Mouse (Mus musculus) myocyte (in vitro differentiated cells): Measurements from ENCODE around the gene Gm2075. TPM values are rescaled to one million over a fixed set of nuclear protein-coding genes. Genes with fewer than 3 reads are reported as not detected.
"Not testable (repeated sequence)": the region's sequence is repeated elsewhere in the genome, so short reads cannot be mapped to it uniquely, and the experiment has no call there.

Experiments
- H3K27me3 ChIP-seq: one replicate; pipeline ENCODE4 v1.6.1; 2011; ENCODE audit not compliant: control insufficient read depth, insufficient read depth, insufficient read length
- H3K36me3 ChIP-seq: one replicate; pipeline ENCODE4 v1.6.1; 2011; ENCODE audit not compliant: control insufficient read depth, insufficient read depth
- H3K4me2 ChIP-seq: one replicate; pipeline ENCODE4 v1.6.1; 2011; ENCODE audit warnings: low read depth, control low read depth
- H3K4me3 ChIP-seq: one replicate; pipeline ENCODE4 v1.5.1; 2011; ENCODE audit warnings: mild to moderate bottlenecking, control low read depth, moderate library complexity
- H3K79me2 ChIP-seq: one replicate; pipeline ENCODE4 v1.6.1; 2011; ENCODE audit not compliant: control insufficient read depth, insufficient read depth
- H3ac ChIP-seq: one replicate; pipeline ENCODE4 v1.6.1; 2011; ENCODE audit not compliant: control insufficient read depth, insufficient read length
- polyA plus RNA-seq: library from polyadenylated mRNA; unstranded; fragments of >200 nt; fragmentation: generic; extraction: Trizol; gene quantifications from one replicate; pipeline ENCODE4 v1.2.1, GENCODE M21; 2012; ENCODE audit warnings: missing spikeins

Gm2075 gene
- 0.17 TPM for polyA plus RNA-seq

DNA sequence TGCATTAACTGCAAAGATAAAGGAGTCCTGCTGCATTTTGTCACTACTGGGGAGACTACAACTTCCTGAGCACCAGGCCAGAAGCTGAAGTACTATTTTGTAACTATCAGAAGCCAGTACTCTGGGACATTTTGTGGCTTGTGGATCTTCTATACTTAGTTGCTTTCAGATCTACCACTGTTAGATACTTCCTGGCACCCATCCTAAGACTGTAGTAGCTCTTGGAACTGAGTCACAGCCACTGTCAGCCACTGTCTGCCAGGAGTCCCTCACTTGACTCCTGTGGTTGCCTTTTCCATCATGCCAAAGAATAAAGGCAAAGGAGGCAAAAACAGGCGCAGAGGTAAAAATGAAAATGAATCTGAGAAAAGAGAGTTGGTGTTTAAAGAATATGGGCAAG, at the start of gene Gm2075:
Gene Gm2075 (plus strand): TSS at position 301 of the 400 bp plus-strand sequence.
- H3K27me3 ChIP-seq, H3K4me3 ChIP-seq, H3K4me2 ChIP-seq, H3K36me3 ChIP-seq, H3K79me2 ChIP-seq, H3ac ChIP-seq: not testable (repeated sequence)

DNA sequence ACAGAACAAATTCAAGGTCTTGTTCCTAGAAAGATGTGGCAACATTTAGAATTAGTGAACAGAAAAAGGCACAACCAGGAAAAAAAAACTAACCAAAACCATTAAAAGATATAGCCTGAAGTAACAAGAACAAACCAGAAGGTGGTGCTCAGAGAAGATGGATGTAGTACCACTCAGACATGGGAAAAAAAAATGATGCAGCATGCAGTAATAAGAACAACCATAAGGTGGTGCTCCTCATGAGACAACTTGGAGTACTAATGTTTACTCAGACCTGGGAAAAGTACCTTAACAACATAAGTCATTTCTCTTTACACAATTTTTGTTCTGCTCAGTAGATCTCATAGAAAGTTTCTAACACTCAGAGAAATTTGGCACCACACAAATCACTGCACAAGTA, 27.6 kb upstream of the Gm2075 start:
- not testable (repeated sequence) for H3ac ChIP-seq, H3K4me2 ChIP-seq, H3K36me3 ChIP-seq, H3K27me3 ChIP-seq, H3K79me2 ChIP-seq, H3K4me3 ChIP-seq

GRCm38 (mm10) chr12:88004118-88004517, 7.5 kb upstream of the Gm2075 start:
- not testable (repeated sequence) for H3K79me2 ChIP-seq, H3K27me3 ChIP-seq, H3K4me3 ChIP-seq, H3K36me3 ChIP-seq, H3ac ChIP-seq, H3K4me2 ChIP-seq

DNA sequence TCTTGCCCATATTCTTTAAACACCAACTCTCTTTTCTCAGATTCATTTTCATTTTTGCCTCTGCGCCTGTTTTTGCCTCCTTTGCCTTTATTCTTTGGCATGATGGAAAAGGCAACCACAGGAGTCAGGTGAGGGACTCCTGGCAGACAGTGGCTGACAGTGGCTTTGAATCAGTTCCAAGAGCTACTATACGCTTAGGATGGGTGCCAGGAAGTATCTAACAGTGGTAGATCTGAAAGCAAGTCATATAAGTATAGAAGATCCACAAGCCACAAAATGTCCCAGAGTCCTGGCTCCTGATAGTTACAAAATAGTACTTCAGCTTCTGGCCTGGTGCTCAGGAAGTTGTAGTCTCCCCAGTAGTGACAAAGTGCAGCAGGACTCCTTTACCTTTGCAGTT, 7.0 kb downstream of the Gm2075 start, which contains the start of gene Gm6803:
Gene Gm6803 (minus strand): TSS at position 101 of the 400 bp plus-strand sequence.
- H3K4me2 ChIP-seq, H3K4me3 ChIP-seq, H3K79me2 ChIP-seq, H3K36me3 ChIP-seq, H3ac ChIP-seq, H3K27me3 ChIP-seq: not testable (repeated sequence)

DNA sequence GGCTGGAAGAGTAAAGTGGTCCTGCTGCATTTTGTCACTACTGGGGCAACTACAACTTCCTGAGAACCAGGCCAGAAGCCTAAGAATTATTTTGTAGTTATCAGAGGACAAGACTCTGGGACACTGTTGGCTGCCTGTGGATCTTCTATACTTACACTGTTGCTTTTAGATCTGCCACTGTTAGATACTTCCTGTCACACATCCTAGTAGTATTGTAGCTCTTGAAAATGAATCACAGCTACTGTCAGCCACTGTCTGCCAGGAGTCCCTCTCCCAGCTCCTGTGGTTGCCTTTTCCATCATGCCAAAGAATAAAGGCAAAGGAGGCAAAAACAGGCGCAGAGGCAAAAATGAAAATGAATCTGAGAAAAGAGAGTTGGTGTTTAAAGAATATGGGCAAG, 15.1 kb downstream of the Gm2075 start, which contains the start of gene Gm2056:
Gene Gm2056 (plus strand): TSS at position 301 of the 400 bp plus-strand sequence.
- H3K27me3 ChIP-seq, H3K4me3 ChIP-seq, H3K4me2 ChIP-seq, H3K79me2 ChIP-seq, H3K36me3 ChIP-seq, H3ac ChIP-seq: not testable (repeated sequence)

GRCm38 (mm10) chr12:88032250-88032649, 20.6 kb downstream of the Gm2075 start:
- H3K27me3 ChIP-seq, H3K4me3 ChIP-seq, H3K36me3 ChIP-seq, H3K4me2 ChIP-seq, H3K79me2 ChIP-seq, H3ac ChIP-seq: not testable (repeated sequence)

GRCm38 (mm10) chr12:88039062-88039461, 27.4 kb downstream of the Gm2075 start:
- H3K4me3 ChIP-seq, H3K36me3 ChIP-seq, H3K4me2 ChIP-seq, H3K27me3 ChIP-seq, H3ac ChIP-seq, H3K79me2 ChIP-seq: not testable (repeated sequence)

- not testable (repeated sequence) for H3K4me3 ChIP-seq, H3K36me3 ChIP-seq, H3K79me2 ChIP-seq, H3ac ChIP-seq, H3K4me2 ChIP-seq, H3K27me3 ChIP-seq
Observed at GRCm38 (mm10) chr12:88039703-88040102, 28.1 kb downstream of the Gm2075 start.

DNA sequence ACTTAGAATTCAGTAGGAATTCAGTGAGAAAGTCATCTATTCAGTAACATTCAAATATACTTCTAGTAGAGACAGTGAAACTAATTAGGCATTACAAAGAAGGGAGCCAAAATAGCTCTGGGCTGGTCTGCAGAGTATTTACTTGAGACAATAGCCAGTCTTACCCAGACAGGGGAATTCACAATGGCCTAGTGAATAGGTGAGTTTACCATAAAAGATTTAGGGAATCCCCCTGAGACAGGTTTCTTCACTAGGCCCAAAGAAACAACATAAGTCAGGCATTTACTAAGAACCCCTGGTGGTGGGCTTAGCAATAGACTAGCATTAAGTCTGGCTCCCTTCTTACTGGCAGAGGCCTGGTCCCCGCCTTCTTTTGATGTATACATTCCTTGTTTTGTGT, 33.6 kb downstream of the Gm2075 start:
- not testable (repeated sequence) for H3K4me2 ChIP-seq, H3K27me3 ChIP-seq, H3K36me3 ChIP-seq, H3K4me3 ChIP-seq, H3K79me2 ChIP-seq, H3ac ChIP-seq

Other genes starting within 250 kb of the Gm2075 start
- gene Gm21319, start 236.1 kb upstream of the Gm2075 start, polyA plus RNA-seq = not detected
- gene Gm21936, start 216.3 kb upstream of the Gm2075 start, polyA plus RNA-seq = 0.16 TPM
- not detected for gene BB287469, start 195.3 kb upstream of the Gm2075 start, polyA plus RNA-seq
- 0.88 TPM for gene Gm2001, start 169.5 kb upstream of the Gm2075 start, polyA plus RNA-seq
- gene Gm2016, start 137.8 kb upstream of the Gm2075 start, polyA plus RNA-seq = 0.23 TPM
- not detected for gene Gm2022, start 116.5 kb upstream of the Gm2075 start, polyA plus RNA-seq
- not detected for gene Gm2035, start 92.0 kb upstream of the Gm2075 start, polyA plus RNA-seq
- gene Gm2042, start 57.8 kb upstream of the Gm2075 start, polyA plus RNA-seq = 0.16 TPM
- not detected for gene Gm6803, start 6.9 kb downstream of the Gm2075 start, polyA plus RNA-seq
- gene Gm2056, start 15.2 kb downstream of the Gm2075 start, polyA plus RNA-seq = 0.14 TPM
- gene Gm16368, start 71.8 kb downstream of the Gm2075 start, polyA plus RNA-seq = not detected
- 0.14 TPM for gene Gm10436, start 170.3 kb downstream of the Gm2075 start, polyA plus RNA-seq
- 4.4 TPM for gene Gm8332, start 238.3 kb downstream of the Gm2075 start, polyA plus RNA-seq